Mouse (Mus musculus) MN1 (cell line): ENCODE data around the gene Col5a3.
A peak's percentile ranks its signal among the peaks of the same experiment; 100 is the strongest.

Source experiments
- DNase-seq: peaks from one replicate; pipeline ENCODE4 v3.0.0-alpha.2; 2016; ENCODE audit warnings: low spot score

The Col5a3 gene

GRCm38 (mm10) chr9:20805159-20805495 lies 9.7 kb downstream of the Col5a3 start:
- DNase-seq: no peak

- peak; percentile 69 for DNase-seq
Measured at GRCm38 (mm10) chr9:20804266-20805158, 10.4 kb downstream of the Col5a3 start.

- peak; percentile 60 for DNase-seq
Measured at GRCm38 (mm10) chr9:20794108-20794806, 20.6 kb downstream of the Col5a3 start.

GRCm38 (mm10) chr9:20790345-20790744 lies 24.5 kb downstream of the Col5a3 start:
- peak; percentile 52 for DNase-seq

GRCm38 (mm10) chr9:20789651-20790050 lies 25.2 kb downstream of the Col5a3 start:
- no peak for DNase-seq

- DNase-seq: no peak
Measured at GRCm38 (mm10) chr9:20787992-20788391, 26.9 kb downstream of the Col5a3 start.

GRCm38 (mm10) chr9:20785055-20785454 lies 29.8 kb downstream of the Col5a3 start:
- no peak for DNase-seq

GRCm38 (mm10) chr9:20781286-20781685 lies 33.6 kb downstream of the Col5a3 start:
- peak; percentile 26 for DNase-seq

GRCm38 (mm10) chr9:20765274-20765673 lies 49.6 kb downstream of the Col5a3 start:
- DNase-seq: no peak

GRCm38 (mm10) chr9:20763099-20763498 lies 51.8 kb downstream of the Col5a3 start:
- no peak for DNase-seq

GRCm38 (mm10) chr9:20762197-20762961 lies 52.5 kb downstream of the Col5a3 start:
- no peak for DNase-seq

GRCm38 (mm10) chr9:20761388-20761787 lies 53.5 kb downstream of the Col5a3 start:
- no peak for DNase-seq

GRCm38 (mm10) chr9:20760813-20761212 lies 54.1 kb downstream of the Col5a3 start:
- DNase-seq: peak; percentile 36

- DNase-seq: no peak
Measured at GRCm38 (mm10) chr9:20758896-20759295, 56.0 kb downstream of the Col5a3 start.

GRCm38 (mm10) chr9:20758243-20758642 lies 56.6 kb downstream of the Col5a3 start:
- no peak for DNase-seq

- peak; percentile 60 for DNase-seq
Measured at GRCm38 (mm10) chr9:20757087-20757955, 57.5 kb downstream of the Col5a3 start.

- DNase-seq: peak; percentile 27
Measured at GRCm38 (mm10) chr9:20756081-20756700, 58.7 kb downstream of the Col5a3 start.

- DNase-seq: no peak
Measured at GRCm38 (mm10) chr9:20754335-20754734, 60.5 kb downstream of the Col5a3 start.

- peak; percentile 46 for DNase-seq
Measured at GRCm38 (mm10) chr9:20751477-20752029, 63.3 kb downstream of the Col5a3 start.

- no peak for DNase-seq
Measured at GRCm38 (mm10) chr9:20749213-20749612, 65.7 kb downstream of the Col5a3 start.

- no peak for DNase-seq
Measured at GRCm38 (mm10) chr9:20748540-20748939, 66.3 kb downstream of the Col5a3 start.
